Comparison of ENCODE assay signal across 31 mouse cellular contexts in the genomic region with DNA sequence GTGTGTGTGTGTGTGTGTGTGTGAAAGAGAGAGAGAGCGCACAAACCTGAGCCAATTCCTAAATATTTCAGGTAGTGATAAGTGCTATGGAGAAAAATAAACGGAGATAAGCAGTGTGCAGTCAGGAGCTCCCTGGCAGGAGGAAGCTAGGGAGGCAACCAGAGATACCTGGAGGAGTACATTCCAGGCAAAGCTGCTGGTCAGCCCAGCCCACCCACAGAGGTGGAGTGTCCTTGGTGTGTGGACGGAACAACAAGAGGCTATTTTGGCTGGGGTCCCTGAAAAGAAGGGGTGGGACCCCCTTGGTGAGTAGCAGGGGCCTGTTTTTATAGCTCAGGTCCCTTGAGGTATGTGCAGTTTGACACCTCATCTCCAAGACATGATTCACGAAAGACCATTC. TPM values are rescaled to one million over a fixed set of nuclear protein-coding genes. Genes with fewer than 3 reads are reported as not detected.
DNase-seq lines count a peak whose midpoint lies in the region; ATAC-seq and TF ChIP-seq lines count a peak whose summit lies in the region.
"Had no signal": no experiment of that assay in that cellular context is flagged by ENCODE, and none has a peak within 500 bp of the region (broad histone marks: within the 10 kb centered on the region; RNA-seq: fewer than 3 reads in every experiment).

No protein-coding gene starts in this region.

- no peak for TF ChIP-seq EP300 in lung, postnatal 0 days (IDR thresholded peaks at IDR 0.05)

- H3K4me3 ChIP-seq in kidney, embryonic 16.5 days (ENCODE audit: low read length) = no peak overlapping the region
- no peak overlapping the region for H3K4me3 ChIP-seq in kidney, embryonic 14.5 days (ENCODE audit: low read length)
- H3K4me3 ChIP-seq in lung, postnatal 0 days (ENCODE audit: low read depth, low read length) = no peak overlapping the region
- H3K4me3 ChIP-seq: embryonic facial prominence, embryonic 12.5 days; embryonic facial prominence, embryonic 15.5 days; gastrocnemius, adult 2 months; heart, embryonic 12.5 days; heart, embryonic 15.5 days had no signal

- peaks cover 8% of the 10 kb centered on the region; the same call in 1 of the 2 replicates for H3K4me1 ChIP-seq in kidney, embryonic 16.5 days (ENCODE audit: insufficient read depth, low read length)
- H3K4me1 ChIP-seq in kidney, embryonic 14.5 days (ENCODE audit: control insufficient read depth, insufficient read depth, low read length) = no peaks in the 10 kb centered on the region; the same call in 1 of the 2 replicates
- no peaks in the 10 kb centered on the region; the same call in 1 of the 2 replicates for H3K4me1 ChIP-seq in lung, postnatal 0 days (ENCODE audit: insufficient read depth, low read depth, low read length)
- H3K4me1 ChIP-seq: embryonic facial prominence, embryonic 12.5 days; embryonic facial prominence, embryonic 15.5 days had no signal

- H3K36me3 ChIP-seq in kidney, embryonic 16.5 days (ENCODE audit: insufficient read depth, low read length) = no peaks in the 10 kb centered on the region
- H3K36me3 ChIP-seq in kidney, embryonic 14.5 days (ENCODE audit: control insufficient read depth, insufficient read depth, low read length) = no peaks in the 10 kb centered on the region
- H3K36me3 ChIP-seq in lung, postnatal 0 days (ENCODE audit: insufficient read depth, low read length) = no peaks in the 10 kb centered on the region
- H3K36me3 ChIP-seq: G1E; heart, embryonic 15.5 days had no signal

- no peak overlapping the region for H3K4me2 ChIP-seq in kidney, embryonic 16.5 days (replicated peaks; ENCODE audit: low read depth, low read length)
- H3K4me2 ChIP-seq in kidney, embryonic 14.5 days (replicated peaks; ENCODE audit: low read depth, low read length) = no peak overlapping the region
- H3K4me2 ChIP-seq in lung, postnatal 0 days (replicated peaks; ENCODE audit: low read depth, low read length) = no peak overlapping the region
- H3K4me2 ChIP-seq: embryonic facial prominence, embryonic 12.5 days; embryonic facial prominence, embryonic 15.5 days; heart, embryonic 12.5 days; heart, embryonic 15.5 days; hindbrain, embryonic 14.5 days had no signal

- ATAC-seq in kidney, embryonic 16.5 days (ENCODE audit: low FRiP score, low TSS enrichment) = 0 out of 2 replicates have a peak, but pooled peaks have one; percentile 29
- no peak for ATAC-seq in kidney, embryonic 14.5 days (ENCODE audit: low FRiP score, low TSS enrichment)
- ATAC-seq in lung, postnatal 0 days = no peak
- ATAC-seq: forebrain, embryonic 14.5 days; forebrain, postnatal 0 days; Patski had no signal

- H3K9ac ChIP-seq in kidney, embryonic 16.5 days (replicated peaks; ENCODE audit: low read length) = no peak overlapping the region
- H3K9ac ChIP-seq in kidney, embryonic 14.5 days (ENCODE audit: low read depth, low read length) = no peak overlapping the region
- no peak overlapping the region for H3K9ac ChIP-seq in lung, postnatal 0 days (replicated peaks; ENCODE audit: low read depth)
- H3K9ac ChIP-seq: embryonic facial prominence, embryonic 12.5 days; embryonic facial prominence, embryonic 15.5 days; forebrain, postnatal 0 days; heart, embryonic 12.5 days; heart, embryonic 15.5 days; hindbrain, embryonic 14.5 days had no signal

- TF ChIP-seq CTCF in lung, postnatal 0 days (IDR thresholded peaks at IDR 0.05) = no peak

- no peaks in the 10 kb centered on the region for H3K9me3 ChIP-seq in kidney, embryonic 16.5 days (ENCODE audit: low read length)
- no peaks in the 10 kb centered on the region for H3K9me3 ChIP-seq in kidney, embryonic 14.5 days (ENCODE audit: control insufficient read depth, low read length)
- no peaks in the 10 kb centered on the region for H3K9me3 ChIP-seq in lung, postnatal 0 days (ENCODE audit: low read length)
- H3K9me3 ChIP-seq: embryonic facial prominence, embryonic 12.5 days; embryonic facial prominence, embryonic 15.5 days; heart, embryonic 12.5 days; heart, embryonic 15.5 days had no signal

- peak; percentile 32 for DNase-seq in lung, postnatal 0 days (ENCODE audit: low spot score)
- no peak for DNase-seq in lung, postnatal 10 days
- peak; percentile 23 for DNase-seq in ovary, postnatal 36 days (ENCODE audit: low spot score)
- DNase-seq in ovary, postnatal 14 days (ENCODE audit: low spot score) = no peak
- no peak for DNase-seq in urinary bladder, adult 2 months (ENCODE audit: low spot score)
- DNase-seq: adrenal gland, postnatal 10 days; adrenal gland, postnatal 36 days; B cell, adult 2 months; cerebellum, adult 18-20 months; cerebellum, adult 9-10 months; cerebellum, postnatal 14 days; forebrain, postnatal 0 days; gastrocnemius, adult 2 months; gastrocnemius, postnatal 14 days; heart, adult 18-20 months; heart, postnatal 10 days; heart, postnatal 4 days had no signal

- H3K27ac ChIP-seq in kidney, embryonic 16.5 days (ENCODE audit: low read length) = no peak overlapping the region
- no peak overlapping the region for H3K27ac ChIP-seq in kidney, embryonic 14.5 days (ENCODE audit: low read depth, low read length)
- peak overlapping the region; percentile 66; the same call in 1 of the 2 replicates for H3K27ac ChIP-seq in lung, postnatal 0 days (ENCODE audit: low read length)
- H3K27ac ChIP-seq: embryonic facial prominence, embryonic 12.5 days; embryonic facial prominence, embryonic 15.5 days; gastrocnemius, adult 2 months; heart, embryonic 15.5 days; hindbrain, embryonic 14.5 days had no signal

- H3K27me3 ChIP-seq in kidney, embryonic 16.5 days (ENCODE audit: insufficient read depth, low read length) = no peaks in the 10 kb centered on the region
- no peaks in the 10 kb centered on the region for H3K27me3 ChIP-seq in kidney, embryonic 14.5 days (ENCODE audit: control insufficient read depth, insufficient read depth, low read length)
- H3K27me3 ChIP-seq in lung, postnatal 0 days (replicated peaks; ENCODE audit: insufficient read depth, low read length) = no peaks in the 10 kb centered on the region
- H3K27me3 ChIP-seq: CH12.LX; embryonic facial prominence, embryonic 12.5 days; embryonic facial prominence, embryonic 15.5 days; heart, embryonic 15.5 days; Patski had no signal

- 56% methylated on average over 4 of the region's 4 CpGs for WGBS in kidney, embryonic 16.5 days
- 65% methylated on average over 4 of the region's 4 CpGs for WGBS in kidney, embryonic 14.5 days
- 34% methylated on average over 4 of the region's 4 CpGs for WGBS in lung, postnatal 0 days

RNA-seq across cellular contexts. Expression of gene 5330417H12Rik, which starts 58.2 kb away (rescaled TPM):
- not detected in 2 replicates for polyA plus RNA-seq in kidney, embryonic 16.5 days (2015; fragmentation: Nextera tagmentation; extraction: Ambion mirVana)
- polyA plus RNA-seq in kidney, embryonic 14.5 days (2014; fragmentation: Nextera tagmentation; extraction: Ambion mirVana) = not detected in 2 replicates
- not detected in 2 replicates for polyA plus RNA-seq in lung, postnatal 0 days (2015; fragmentation: Nextera tagmentation; extraction: Ambion mirVana)
- not detected in 2 replicates for polyA plus RNA-seq in urinary bladder, adult 2 months (2012; rRNA removed)
- polyA plus RNA-seq: forebrain, embryonic 11.5 days; forebrain, embryonic 14.5 days; forebrain, postnatal 0 days; frontal cortex, adult 2 months; G1E; heart, embryonic 12.5 days; heart, embryonic 15.5 days; hindbrain, embryonic 11.5 days; hindbrain, embryonic 14.5 days; Patski had no signal

Comparison
In these comparisons a context has a peak if more than half of its experiments do, and no peak if none do; other contexts are left out.
1. DNase-seq: peak in lung, postnatal 0 days (single experiment) and ovary, postnatal 36 days (single experiment); none in lung, postnatal 10 days (single experiment), ovary, postnatal 14 days (single experiment) and urinary bladder, adult 2 months (single experiment).